Mouse (Mus musculus) kidney, adult 2 months (tissue): ENCODE measurements at regions not wholly inside any gene's neighbourhood (a gene's known extent, or its start where the extent isn't known, plus 50 kb on each side); places are given as distances from the start of the nearest gene placed in this dataset.

Experiments used
- CTCF ChIP-seq: fragments of 200-500 bp; conservative IDR thresholded peaks from 2 replicates; pipeline ENCODE4 v1.5.1; 2011; ENCODE audit warnings: low read depth, mild to moderate bottlenecking, control low read depth, low read length, moderate library complexity, mixed read lengths; ENCODE audit not compliant: insufficient read depth, insufficient read length
- POLR2A ChIP-seq: fragments of 200-500 bp; IDR thresholded peaks from one replicate; pipeline ENCODE4 v1.6.1; 2011; ENCODE audit warnings: low read depth, low read length, control low read depth

- TF ChIP-seq CTCF: no peak
- no peak for TF ChIP-seq POLR2A
These were observed 175.9 kb upstream of the Ttc29 start for GRCm38 (mm10) chr8:78037218-78037617.
